Mouse (Mus musculus): Measurements from ENCODE around the gene Kcnc2. TPM values are rescaled to one million over a fixed set of nuclear protein-coding genes. Genes with fewer than 3 reads are reported as not detected.

The Kcnc2 gene
- polyA plus RNA-seq, 1 experiment: not detected

DNA sequence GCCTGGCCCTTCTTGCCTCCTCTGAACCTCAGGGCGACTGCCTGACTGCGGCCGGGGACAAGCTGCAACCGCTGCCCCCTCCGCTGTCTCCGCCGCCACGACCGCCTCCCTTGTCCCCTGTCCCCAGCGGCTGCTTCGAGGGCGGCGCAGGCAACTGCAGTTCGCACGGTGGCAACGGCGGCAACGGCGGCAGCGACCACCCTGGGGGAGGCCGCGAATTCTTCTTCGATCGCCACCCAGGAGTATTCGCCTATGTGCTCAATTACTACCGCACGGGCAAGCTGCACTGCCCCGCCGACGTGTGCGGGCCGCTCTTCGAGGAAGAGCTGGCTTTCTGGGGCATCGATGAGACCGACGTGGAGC is 863 bp downstream of the Kcnc2 start:
- H3K27ac ChIP-seq (ENCODE audit: insufficient read depth, low read depth, low read length): no peak overlapping the region
- no peak overlapping the region for H3K4me3 ChIP-seq (ENCODE audit: insufficient read depth, low read length)
- no peaks in the 10 kb centered on the region for H3K4me1 ChIP-seq (ENCODE audit: control insufficient read depth, insufficient read depth, low read length)
- no peak for TF ChIP-seq CTCF (IDR thresholded peaks at IDR 0.05; ENCODE audit: low read depth, low read length)
- TF ChIP-seq POLR2A (IDR thresholded peaks at IDR 0.05; ENCODE audit: borderline replicate concordance, low read depth, low read length): no peak

DNA sequence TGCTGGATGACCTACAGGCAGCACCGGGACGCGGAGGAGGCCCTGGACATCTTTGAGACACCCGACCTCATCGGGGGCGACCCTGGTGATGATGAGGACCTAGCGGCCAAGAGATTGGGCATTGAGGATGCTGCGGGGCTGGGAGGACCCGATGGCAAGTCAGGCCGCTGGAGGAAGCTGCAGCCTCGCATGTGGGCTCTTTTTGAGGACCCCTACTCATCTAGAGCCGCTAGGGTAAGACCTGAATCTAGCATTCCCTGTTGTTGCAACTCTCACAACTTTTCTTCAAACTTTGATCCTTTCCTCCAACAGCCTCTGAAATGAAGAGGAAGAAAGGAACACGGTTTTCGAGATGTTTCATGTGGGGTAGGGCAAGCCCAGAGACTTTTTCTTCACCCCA is 1.2 kb downstream of the Kcnc2 start:
- Histone ChIP-seq H3K4me3 (ENCODE audit: insufficient read depth, low read length) (no peak overlapping the region), H3K4me1 (ENCODE audit: control insufficient read depth, insufficient read depth, low read length) (no peaks in the 10 kb centered on the region), H3K27ac (ENCODE audit: insufficient read depth, low read depth, low read length) (no peak overlapping the region)
- TF ChIP-seq POLR2A (IDR thresholded peaks at IDR 0.05; ENCODE audit: borderline replicate concordance, low read depth, low read length) (no peak), CTCF (IDR thresholded peaks at IDR 0.05; ENCODE audit: low read depth, low read length) (no peak)

DNA sequence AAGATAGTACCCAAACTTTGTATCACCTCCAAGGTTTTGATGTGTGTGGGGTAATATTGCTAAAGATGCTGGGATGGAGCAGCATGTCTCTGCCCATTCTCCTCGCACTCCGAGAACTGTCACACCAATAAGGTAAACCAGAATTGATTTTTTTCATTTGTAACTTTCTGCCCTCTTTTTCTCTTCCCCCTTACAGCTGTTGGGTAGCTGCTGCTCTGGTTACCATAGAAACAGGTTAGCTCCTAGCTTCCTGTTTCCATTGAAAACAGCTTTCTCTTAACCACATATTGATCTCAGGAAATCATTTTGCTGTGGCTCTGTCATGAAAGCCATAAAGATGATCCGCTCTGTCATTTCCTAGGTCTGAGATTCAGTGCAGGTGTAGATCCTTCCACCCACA is 7.1 kb downstream of the Kcnc2 start:
- Histone ChIP-seq H3K27ac (ENCODE audit: insufficient read depth, low read depth, low read length) (no peak overlapping the region), H3K4me1 (ENCODE audit: control insufficient read depth, insufficient read depth, low read length) (no peaks in the 10 kb centered on the region), H3K4me3 (ENCODE audit: insufficient read depth, low read length) (no peak overlapping the region)
- TF ChIP-seq POLR2A (IDR thresholded peaks at IDR 0.05; ENCODE audit: borderline replicate concordance, low read depth, low read length): no peak
- no peak for TF ChIP-seq CTCF (IDR thresholded peaks at IDR 0.05; ENCODE audit: low read depth, low read length)

DNA sequence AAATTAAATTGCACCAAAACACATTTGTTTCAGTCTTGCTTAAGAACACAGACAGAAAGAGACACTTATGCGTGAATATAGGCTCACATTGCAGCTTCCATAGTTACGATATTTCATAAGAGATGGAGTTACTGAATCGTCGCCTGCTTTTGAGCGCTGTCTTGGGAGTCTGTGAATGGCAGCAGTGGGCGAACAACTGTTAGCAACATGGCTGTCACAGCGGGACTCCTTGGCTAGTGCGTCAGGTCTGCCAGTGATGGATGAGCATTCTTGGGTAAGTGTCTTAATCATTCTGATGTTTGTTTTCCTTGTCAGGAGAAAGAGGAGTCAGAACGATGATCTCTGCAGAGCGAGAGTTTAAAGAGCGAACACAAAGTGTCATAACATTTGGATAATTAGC is 44.2 kb downstream of the Kcnc2 start:
- Histone ChIP-seq H3K4me3 (ENCODE audit: insufficient read depth, low read length) (no peak overlapping the region), H3K4me1 (ENCODE audit: control insufficient read depth, insufficient read depth, low read length) (no peaks in the 10 kb centered on the region), H3K27ac (ENCODE audit: insufficient read depth, low read depth, low read length) (no peak overlapping the region)
- TF ChIP-seq CTCF (IDR thresholded peaks at IDR 0.05; ENCODE audit: low read depth, low read length): no peak
- TF ChIP-seq POLR2A (IDR thresholded peaks at IDR 0.05; ENCODE audit: borderline replicate concordance, low read depth, low read length): no peak

DNA sequence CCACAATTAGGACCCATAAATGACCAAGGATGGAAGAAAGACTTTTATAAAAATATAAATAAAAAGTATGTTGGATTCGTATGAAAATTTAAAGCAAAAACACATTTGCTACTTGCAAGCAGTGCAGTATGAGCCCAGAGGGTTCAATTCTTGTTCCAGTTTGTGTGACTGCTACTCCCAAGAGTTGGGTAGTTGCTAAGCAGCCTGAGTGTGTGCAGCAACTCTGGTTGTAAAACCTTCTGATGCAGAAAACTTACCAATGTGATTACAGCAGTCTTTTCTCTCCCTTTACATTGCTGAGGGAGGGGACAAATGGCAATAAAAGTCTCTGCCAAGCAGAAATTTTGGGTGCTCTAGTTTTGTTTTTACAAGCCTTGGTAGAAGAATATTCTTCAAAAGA is 46.9 kb downstream of the Kcnc2 start:
- Histone ChIP-seq H3K4me1 (ENCODE audit: control insufficient read depth, insufficient read depth, low read length) (no peaks in the 10 kb centered on the region), H3K4me3 (ENCODE audit: insufficient read depth, low read length) (no peak overlapping the region), H3K27ac (ENCODE audit: insufficient read depth, low read depth, low read length) (no peak overlapping the region)
- TF ChIP-seq CTCF (IDR thresholded peaks at IDR 0.05; ENCODE audit: low read depth, low read length): no peak
- no peak for TF ChIP-seq POLR2A (IDR thresholded peaks at IDR 0.05; ENCODE audit: borderline replicate concordance, low read depth, low read length)

DNA sequence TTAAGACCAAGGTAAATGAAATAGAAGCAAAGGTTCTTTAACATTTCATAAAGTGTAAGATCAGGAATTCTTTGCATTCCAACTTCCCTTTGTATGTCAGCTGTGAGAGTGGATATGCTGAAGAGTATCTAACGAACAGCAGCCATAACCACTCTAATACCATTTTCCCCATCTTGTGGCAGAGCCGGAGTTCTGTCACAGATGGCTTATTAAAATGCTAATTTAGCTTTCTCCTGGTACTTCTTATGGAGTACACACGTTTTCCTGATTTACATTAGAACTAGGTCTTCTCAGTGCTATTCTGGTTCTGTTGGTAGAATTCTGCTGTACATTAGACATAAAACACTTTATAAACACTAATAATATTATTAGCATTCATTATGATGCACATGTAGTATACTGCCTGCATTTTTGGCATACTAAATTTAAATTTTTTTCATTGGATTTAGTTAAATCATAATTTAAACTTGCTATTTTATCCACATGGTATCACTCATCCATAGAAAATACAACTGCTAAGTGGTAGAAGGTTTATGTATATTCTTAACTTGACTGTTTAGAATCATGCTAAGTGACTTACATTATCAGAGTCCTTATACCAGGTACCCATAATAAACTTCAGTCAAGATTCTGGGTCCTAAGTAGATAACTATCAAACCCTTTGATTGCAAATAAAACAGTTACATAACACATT is 86.9 kb downstream of the Kcnc2 start:
- H3K4me3 ChIP-seq (ENCODE audit: insufficient read depth, low read length): no peak overlapping the region
- H3K4me1 ChIP-seq (ENCODE audit: control insufficient read depth, insufficient read depth, low read length): no peaks in the 10 kb centered on the region
- TF ChIP-seq CTCF (IDR thresholded peaks at IDR 0.05; ENCODE audit: low read depth, low read length) (no peak), POLR2A (IDR thresholded peaks at IDR 0.05; ENCODE audit: borderline replicate concordance, low read depth, low read length) (no peak)
- no peak overlapping the region for H3K27ac ChIP-seq (ENCODE audit: insufficient read depth, low read depth, low read length)

DNA sequence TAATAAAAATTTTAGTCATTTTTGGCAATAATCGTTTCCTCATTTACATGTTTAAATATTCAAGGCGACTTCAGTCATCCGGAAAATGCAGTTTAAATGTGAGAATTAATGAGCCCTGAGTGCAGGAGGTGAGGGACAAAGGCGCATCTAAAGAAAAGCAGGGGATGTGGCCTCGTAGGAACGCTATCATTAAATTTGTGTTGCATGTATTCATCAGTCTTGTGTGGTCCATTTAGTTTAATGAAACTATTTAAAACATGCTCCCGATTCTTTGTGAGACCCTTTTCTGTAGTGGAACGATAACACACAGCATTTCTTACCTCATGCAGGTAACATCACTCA is 87.4 kb downstream of the Kcnc2 start:
- no peak overlapping the region for H3K4me3 ChIP-seq (ENCODE audit: insufficient read depth, low read length)
- TF ChIP-seq POLR2A (IDR thresholded peaks at IDR 0.05; ENCODE audit: borderline replicate concordance, low read depth, low read length): no peak
- TF ChIP-seq CTCF (IDR thresholded peaks at IDR 0.05; ENCODE audit: low read depth, low read length): no peak
- H3K27ac ChIP-seq (ENCODE audit: insufficient read depth, low read depth, low read length): no peak overlapping the region
- no peaks in the 10 kb centered on the region for H3K4me1 ChIP-seq (ENCODE audit: control insufficient read depth, insufficient read depth, low read length)

DNA sequence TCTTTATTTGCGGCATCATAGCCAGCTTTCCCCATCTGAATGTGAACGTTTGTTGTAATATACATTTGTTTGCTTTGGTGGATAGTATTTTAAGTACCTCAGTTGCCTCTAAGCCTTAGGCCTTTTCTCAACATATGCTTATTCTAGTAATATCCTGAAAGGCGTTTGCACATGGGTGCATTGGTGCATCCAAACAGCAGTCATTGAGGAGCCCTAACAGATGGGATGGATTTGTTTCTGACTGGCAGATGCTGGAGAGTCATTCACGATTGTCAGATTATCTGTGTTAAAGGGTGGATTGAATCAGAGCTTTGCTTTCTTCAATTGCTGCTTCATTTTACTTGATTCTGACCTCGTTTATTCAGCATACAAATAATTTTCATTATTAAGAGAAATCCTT is 89.8 kb downstream of the Kcnc2 start:
- no peak for TF ChIP-seq POLR2A (IDR thresholded peaks at IDR 0.05; ENCODE audit: borderline replicate concordance, low read depth, low read length)
- no peak for TF ChIP-seq CTCF (IDR thresholded peaks at IDR 0.05; ENCODE audit: low read depth, low read length)
- Histone ChIP-seq H3K4me1 (ENCODE audit: control insufficient read depth, insufficient read depth, low read length) (no peaks in the 10 kb centered on the region), H3K27ac (ENCODE audit: insufficient read depth, low read depth, low read length) (no peak overlapping the region), H3K4me3 (ENCODE audit: insufficient read depth, low read length) (no peak overlapping the region)

DNA sequence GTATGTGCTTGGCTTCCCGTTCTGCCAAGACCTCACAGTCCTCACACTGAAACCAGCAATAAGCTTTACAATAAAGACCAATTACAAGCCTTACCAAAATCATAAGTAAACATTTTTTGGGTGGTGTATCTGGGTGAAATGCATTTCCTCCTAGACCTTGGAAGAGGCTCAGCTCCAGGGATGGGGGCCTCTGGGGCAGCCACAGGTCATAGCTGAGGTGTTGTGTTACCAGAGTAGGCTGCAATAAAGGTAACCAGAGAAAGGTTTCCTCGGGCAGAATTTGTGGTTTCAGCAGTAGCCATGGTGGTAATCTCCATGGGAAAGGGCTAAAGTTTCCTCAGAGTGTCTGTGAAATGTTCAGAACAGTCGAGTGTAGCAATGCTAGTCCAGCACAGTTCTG is 97.4 kb downstream of the Kcnc2 start:
- Histone ChIP-seq H3K27ac (ENCODE audit: insufficient read depth, low read depth, low read length) (no peak overlapping the region), H3K4me3 (ENCODE audit: insufficient read depth, low read length) (no peak overlapping the region), H3K4me1 (ENCODE audit: control insufficient read depth, insufficient read depth, low read length) (no peaks in the 10 kb centered on the region)
- no peak for TF ChIP-seq POLR2A (IDR thresholded peaks at IDR 0.05; ENCODE audit: borderline replicate concordance, low read depth, low read length)
- no peak for TF ChIP-seq CTCF (IDR thresholded peaks at IDR 0.05; ENCODE audit: low read depth, low read length)

DNA sequence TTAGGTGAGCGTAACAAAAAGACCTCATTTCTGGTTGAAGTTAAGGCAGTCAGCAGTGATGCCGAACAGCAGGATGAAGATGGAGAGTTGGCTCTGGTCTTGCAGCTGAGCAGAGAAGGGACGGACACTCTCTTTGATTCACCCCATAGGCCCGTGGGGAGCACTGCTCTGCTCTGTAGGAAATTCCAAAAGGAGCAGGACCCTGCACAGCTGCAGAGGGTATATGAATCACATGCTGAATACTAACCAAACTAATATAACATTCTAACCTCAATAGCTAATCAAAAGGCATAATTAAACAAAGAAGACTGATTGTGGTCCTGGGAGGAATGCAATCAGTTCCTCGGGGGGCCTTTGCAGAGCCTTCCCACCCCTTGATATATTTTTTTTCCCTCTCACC is 106.2 kb downstream of the Kcnc2 start:
- Histone ChIP-seq H3K4me3 (ENCODE audit: insufficient read depth, low read length) (no peak overlapping the region), H3K27ac (ENCODE audit: insufficient read depth, low read depth, low read length) (no peak overlapping the region), H3K4me1 (ENCODE audit: control insufficient read depth, insufficient read depth, low read length) (no peaks in the 10 kb centered on the region)
- TF ChIP-seq POLR2A (IDR thresholded peaks at IDR 0.05; ENCODE audit: borderline replicate concordance, low read depth, low read length) (no peak), CTCF (IDR thresholded peaks at IDR 0.05; ENCODE audit: low read depth, low read length) (no peak)

DNA sequence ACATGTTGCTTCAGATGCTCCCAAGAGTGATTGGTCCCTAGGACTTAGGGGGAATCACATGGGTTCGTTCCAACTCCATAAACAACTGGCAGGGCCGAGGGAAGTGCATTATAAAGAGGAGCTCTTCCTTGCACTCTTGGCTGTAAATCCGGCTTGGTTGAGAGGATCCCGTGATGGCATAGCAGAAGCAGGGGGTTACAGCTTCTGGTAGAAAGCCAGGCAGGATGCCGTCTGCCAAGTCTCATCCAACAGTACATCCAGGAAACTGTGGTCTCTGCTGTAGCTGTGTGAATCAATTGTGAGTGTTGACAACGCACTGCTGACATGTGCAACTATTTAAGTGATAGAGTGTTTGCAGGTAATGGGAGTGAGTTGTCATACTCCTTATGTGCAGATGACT is 107.5 kb downstream of the Kcnc2 start:
- TF ChIP-seq POLR2A (IDR thresholded peaks at IDR 0.05; ENCODE audit: borderline replicate concordance, low read depth, low read length) (no peak), CTCF (IDR thresholded peaks at IDR 0.05; ENCODE audit: low read depth, low read length) (no peak)
- no peaks in the 10 kb centered on the region for H3K4me1 ChIP-seq (ENCODE audit: control insufficient read depth, insufficient read depth, low read length)
- H3K4me3 ChIP-seq (ENCODE audit: insufficient read depth, low read length): no peak overlapping the region
- no peak overlapping the region for H3K27ac ChIP-seq (ENCODE audit: insufficient read depth, low read depth, low read length)

All from bone marrow macrophage, adult 2 months (primary cell).